Mouse (Mus musculus) layer of hippocampus, adult 9-10 months (tissue): ENCODE measurements around the gene Hyal2.

Experiments
- DNase-seq: peaks from one replicate; pipeline ENCODE4 v3.0.0; 2022; ENCODE audit warnings: low spot score

Gene Hyal2

DNA sequence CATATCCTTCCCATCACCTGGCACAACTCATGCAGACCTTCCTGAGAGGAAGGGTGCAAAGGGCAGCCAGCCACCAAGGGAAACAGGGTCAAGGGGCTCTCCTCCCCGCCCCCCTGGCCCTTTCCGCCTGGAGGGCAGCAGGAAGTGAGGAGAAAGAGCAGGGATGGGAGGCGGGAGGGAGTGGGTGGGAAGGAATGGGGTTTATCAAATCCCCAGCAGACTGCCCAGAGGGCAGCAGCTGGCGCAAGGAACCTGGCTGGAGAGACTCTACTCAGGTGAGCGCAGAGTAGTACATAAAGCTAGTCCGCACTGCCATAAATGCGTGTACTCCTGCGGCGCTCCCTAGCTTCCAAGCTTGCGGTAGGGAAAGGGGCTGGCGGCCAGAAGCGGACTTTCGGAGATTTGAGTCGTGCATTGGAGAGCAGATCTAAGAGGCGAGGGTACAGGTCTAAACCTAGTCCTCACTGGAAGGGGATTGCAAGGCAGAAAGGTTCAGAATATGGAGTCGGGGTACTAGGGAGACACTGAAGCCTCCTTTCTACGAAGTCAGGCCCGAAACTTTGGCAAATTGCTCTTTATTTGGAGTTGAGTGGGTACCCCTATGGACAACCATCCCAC, at the start of gene Hyal2:
Hyal2 (plus strand) TSS at position 244 of the 618 bp plus-strand sequence.
- no peak for DNase-seq

DNA sequence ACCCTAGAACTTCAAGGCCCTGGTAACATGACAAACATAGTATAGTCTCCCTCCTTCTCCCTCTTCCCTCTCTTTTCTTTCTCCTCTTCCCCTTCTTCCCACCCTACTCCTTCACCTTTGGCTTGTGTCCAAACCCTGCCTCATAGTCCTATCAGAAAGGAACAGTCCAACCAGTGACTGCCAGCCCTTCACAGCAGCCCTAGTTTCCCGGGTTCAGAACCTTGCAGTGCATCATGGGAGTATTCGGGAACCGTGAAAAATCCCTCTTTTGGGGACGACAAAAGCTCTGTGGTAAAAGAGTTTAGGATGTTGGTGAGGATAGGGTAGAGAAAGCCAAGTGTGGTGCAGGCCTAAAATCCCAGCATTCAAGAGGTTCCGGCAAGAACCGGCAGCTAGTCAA, 47.4 kb upstream of the Hyal2 start:
- no peak for DNase-seq

DNA sequence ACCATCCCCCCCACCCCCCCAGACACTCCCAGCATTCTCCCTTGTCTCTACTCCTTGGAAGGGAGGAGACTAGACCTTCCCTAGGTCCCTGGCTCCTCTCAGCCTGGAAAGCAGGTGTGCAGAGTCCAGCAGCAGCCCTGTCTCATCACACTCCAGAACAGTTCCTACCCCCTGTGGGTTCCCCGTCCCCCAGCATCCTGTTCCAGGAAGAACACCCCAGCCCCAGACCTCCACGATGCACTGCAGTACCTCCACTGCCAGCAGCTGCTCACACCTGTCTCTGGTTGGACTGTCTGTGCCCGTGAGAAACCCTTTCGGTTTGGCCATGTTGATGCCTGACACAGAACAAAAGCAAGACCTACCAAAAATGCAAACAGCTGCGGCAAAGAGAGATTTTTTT, 46.6 kb upstream of the Hyal2 start:
- DNase-seq = no peak

DNA sequence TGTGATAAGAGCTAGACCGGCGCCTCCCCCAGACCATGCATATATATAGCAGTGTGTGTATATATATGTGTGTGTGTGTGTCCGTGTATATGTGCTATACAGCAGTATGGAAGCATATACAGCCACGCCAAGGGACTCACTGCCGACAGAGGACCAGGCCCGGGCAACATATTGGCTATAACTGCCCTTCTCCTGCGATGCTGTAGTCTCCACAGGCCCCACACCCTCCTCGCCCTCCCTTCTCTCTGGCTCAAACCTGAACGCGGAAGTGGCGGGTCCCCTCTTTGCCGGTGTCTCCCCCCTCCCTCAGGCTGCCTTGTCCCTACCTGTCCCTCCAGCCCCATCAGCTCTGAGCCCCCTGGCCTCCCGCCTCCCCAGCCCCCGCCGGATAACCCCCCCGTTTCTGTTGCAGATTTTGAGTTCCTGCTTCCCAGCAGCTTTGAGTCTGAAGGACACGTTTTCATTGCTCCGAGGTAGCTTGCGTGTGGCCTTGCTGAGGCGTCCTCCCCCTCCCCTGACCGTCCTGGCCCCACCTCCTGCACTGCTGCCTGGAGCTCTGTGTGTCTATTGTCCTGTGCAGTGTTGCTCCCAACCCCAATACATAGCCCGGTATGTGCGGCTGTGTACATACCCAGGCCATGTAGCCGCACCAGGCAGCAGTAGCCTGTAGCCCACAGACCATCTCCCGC, 45.9 kb upstream of the Hyal2 start:
- DNase-seq = no peak

DNA sequence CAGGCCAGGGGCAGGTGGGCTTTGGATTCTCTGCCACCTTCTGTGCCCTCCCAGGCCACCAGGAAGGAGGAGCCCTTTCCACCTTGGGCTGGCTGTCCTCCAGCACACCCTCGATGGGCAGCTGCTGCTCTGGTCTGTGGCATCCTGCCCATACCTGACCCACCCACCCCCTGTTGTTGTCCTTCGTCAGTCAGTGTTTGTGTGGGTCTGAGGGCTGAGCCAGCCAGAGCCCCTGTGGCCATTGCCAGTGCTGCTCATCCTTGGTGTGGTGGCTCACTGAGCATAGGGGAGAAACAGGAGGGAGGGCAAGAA, 45.4 kb upstream of the Hyal2 start:
- no peak for DNase-seq

DNA sequence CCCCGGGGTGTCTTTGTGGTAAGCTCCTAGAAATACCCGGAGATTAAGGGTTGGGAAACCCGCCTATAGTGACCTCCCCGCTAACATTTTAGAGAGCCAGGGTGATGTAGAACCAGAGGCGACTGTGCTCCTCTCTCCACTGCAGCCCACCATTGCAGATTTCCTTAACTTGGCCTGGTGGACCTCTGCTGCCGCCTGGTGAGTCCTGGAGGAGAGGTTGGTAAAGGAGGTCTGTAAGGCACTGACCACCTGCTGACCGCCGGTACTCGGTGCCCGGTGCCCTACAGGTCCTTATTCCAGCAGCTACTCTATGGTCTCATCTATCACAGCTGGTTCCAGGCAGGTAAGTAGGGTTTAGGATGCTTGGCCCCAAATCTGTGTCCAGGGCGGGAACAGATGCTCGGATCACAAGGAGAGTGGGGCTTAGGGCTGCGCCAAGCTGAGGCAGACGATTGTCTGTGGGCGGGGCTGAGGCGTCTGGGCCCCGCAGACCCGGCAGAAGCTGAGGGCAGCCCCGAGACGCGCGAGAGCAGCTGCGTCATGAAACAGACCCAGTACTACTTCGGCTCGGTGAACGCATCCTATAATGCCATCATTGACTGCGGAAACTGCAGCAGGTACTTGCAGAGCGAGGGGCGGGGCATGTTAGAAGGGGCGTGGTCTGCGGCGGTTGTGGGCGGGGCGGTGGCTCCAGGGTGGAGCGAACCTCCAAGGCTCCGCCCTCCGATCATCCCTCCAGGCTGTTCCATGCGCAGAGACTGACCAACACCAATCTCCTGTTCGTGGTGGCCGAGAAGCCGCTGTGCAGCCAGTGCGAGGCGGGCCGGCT, 41.3 kb upstream of the Hyal2 start:
- no peak for DNase-seq

DNA sequence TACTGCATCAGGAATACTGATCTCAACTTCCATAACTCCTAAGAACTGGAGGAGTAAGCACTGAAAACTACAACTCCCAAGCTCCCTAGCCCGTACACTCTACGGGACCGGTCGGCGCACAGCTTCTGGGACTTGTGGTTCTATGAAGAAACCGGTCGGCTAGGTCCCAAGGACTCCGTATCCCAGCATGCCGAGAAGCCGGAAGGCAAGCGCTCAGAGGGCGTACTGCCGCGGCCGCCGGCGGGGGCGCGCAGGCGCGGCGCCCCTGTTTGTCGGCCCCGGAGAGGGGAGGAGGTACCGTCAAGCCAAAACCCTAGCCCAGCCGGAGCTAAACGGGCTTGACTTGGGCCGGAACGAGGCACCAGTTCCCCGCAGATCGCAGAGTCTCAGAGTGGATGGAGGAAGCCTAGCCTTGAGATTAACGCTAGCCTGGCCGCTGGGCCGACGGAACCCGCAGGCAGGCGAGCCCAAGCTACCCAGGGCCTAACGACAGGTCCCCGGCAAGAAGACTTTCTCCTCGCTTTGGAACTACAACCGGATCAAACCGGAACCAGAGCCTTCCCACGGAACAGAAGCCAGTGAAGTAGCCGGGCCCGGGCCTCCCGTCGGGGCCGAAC, 33.8 kb upstream of the Hyal2 start, which contains the start of gene Tmem115:
Tmem115 (plus strand) TSS at position 155 of the 617 bp plus-strand sequence.
- DNase-seq = peak; percentile 90

DNA sequence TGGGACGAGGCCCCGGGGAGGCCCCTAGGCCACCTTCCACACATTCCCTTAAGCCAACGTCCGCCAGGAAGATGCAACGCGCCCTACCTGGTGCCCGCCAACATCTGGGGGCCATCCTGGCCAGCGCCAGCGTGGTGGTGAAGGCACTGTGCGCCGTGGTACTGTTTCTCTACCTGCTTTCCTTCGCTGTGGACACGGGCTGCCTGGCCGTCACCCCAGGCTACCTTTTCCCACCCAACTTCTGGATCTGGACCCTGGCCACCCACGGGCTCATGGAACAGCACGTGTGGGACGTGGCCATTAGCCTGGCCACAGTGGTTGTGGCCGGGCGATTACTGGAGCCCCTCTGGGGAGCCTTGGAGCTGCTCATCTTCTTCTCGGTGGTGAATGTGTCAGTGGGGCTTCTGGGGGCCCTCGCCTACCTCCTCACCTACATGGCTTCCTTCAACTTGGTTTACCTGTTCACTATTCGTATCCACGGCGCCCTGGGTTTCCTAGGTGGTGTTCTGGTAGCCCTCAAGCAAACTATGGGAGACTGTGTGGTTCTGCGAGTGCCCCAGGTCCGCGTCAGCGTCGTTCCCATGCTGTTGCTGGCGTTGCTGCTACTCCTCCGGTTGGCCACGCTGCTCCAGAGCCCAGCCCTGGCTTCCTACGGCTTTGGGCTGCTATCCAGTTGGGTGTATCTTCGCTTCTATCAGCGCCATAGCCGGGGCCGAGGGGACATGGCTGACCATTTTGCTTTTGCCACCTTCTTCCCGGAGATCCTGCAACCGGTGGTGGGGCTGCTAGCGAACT, 33.1 kb upstream of the Hyal2 start:
- DNase-seq = no peak

DNA sequence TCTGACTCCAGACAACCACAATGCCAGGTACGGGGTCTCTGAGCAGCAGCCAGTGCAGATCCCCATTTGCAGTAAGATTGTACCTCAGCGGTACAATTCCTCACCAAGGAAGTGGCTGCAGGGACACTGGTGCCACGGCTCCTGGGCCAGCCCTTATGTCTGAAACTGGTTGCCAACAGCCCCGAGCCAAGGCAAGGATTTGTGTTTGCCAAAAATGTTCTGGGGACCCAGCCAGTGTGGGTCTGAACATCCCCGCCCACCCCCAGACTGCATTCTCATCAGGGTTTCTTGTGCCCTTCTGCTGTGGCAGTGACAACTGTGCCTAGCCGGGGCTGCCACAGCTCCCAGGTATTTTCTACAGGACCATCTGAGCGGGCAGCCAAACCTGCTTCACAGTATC, 29.5 kb upstream of the Hyal2 start:
- no peak for DNase-seq

DNA sequence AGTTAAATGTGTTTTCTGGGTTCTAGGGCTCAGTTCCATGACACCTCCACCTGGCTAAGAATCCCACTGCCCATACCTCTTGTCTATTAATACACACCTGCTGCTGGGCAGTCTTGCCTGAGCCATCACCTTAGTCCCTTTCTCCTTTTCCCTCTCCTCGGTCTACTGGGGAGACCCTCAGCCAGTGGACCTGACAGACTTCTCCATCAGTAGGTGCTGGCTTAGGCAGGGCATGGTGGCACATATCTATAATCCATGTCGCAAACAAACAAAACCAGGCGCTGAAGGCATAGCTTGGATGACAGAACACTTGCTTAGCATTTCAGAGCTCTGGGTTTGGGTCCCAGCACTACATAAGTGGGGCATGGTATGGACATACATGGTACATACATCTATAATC, 29.0 kb upstream of the Hyal2 start:
- DNase-seq = no peak

DNA sequence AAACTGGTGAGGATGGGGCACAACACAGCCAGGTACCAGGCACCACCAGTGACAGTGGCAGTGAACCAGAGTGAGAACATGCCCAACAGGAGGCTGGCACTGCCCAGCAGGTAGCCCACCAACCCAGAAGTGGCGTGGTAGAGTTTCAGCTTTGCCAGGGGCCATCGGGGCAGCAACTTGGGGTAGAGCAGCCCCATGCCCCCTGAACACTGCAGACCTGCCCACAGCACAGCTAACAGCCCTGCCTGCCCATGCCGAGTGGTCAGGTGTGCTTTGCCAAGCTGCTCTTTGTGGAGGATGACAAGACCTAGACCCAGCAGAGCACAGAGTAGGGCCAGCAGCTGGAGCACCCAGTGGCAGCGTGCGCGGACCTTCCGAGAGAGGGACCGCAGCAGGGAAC, 27.8 kb upstream of the Hyal2 start:
- no peak for DNase-seq

DNA sequence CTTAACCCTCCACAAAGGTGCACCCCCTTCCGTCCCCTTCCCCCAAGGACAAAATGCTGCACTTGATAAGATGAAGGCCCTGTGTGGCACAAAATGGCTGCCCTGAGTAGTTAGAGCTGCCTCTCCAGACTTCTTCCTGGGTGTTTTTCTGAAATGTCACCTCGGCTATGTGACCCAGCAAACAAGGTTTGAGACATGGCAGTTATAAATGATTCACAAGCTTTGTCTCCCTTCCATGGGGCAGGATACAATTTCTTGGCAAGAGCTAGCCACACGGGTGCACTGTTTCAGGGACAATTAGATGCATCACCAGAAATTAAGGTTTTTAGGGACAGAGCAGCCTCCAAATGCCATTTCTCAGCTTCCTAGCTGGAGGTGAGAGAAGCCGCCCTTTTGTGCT, 27.3 kb upstream of the Hyal2 start:
- DNase-seq = no peak

DNA sequence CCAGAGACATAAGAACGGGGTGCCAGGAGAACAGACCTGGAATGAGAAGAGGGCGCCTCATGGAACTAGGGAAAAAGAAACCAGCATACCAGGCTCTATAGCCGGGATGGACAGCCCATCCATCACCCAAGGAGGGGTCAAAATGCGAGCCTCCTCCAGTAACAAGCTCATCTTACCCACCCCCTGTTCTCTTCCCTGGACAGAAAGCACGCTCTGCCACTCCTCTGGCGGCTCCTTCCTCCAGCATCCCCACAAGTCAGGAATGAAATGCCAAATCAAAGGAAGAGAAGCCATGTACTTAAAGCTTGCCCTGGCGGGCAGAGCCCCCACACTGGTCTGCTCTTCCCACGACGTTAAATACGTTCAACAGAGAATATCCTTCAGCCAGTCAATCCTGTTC, 26.7 kb upstream of the Hyal2 start:
- DNase-seq = no peak

DNA sequence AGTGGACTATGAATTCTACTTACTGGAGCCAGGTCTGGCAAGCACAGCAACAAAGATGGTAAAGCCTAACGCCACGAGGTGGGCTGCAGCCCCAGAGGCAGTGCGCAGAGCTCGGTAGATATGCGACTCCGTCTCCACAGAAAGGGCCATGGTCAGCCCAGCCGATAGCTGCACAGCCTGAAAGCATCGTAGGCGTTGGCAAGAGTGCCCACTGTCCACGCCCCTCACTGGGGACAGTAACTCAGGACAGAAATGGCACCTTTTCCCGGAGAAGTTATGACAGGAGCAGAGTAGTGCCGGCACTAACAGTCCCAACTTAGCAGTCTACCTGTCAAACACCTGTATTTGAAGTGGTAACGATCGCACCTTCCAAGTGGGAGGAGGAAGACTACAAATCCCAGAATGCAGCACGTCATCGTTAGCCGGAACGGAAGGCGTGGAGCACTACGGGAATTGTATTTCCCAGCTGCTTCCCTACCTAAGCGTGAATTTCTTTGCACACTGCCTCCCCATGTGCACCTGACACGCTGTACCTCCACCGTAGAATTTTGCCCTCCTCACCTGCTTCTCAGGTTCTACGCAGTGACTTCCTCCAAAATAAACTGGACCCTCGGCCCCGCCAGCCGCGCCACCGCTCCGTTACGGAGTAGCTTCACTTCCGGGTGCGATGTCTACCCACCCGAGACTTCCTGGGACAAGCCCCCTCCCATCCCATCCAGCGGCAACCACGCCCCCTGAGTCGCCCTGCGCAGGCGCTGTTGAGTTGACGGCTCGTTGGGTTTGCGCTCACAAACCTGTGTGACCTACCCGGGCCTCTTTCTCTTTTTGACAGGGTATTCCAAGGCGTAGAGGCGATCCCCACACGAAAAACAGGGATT, 26.0 kb upstream of the Hyal2 start, which contains the start of the genes Cyb561d2 and Nprl2:
Cyb561d2 (minus strand) TSS at position 720 of the 878 bp plus-strand sequence.
Nprl2 (plus strand) TSS at position 753 of the 878 bp plus-strand sequence.
- DNase-seq = peak; percentile 83

DNA sequence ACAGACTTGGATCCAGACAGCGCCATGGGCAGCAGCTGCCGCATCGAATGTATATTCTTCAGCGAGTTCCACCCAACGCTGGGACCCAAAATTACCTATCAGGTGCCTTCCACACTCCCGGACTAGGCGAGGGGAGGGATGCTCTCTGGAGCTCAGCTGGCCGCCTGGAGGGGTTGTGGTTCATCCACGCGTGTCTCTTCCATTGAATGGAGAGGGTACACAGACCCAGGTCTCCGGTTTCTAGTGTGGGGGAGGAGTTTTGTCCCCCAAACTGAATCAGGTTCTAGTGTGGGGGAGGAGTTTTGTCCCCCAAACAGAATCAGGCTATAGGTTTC, 25.4 kb upstream of the Hyal2 start:
- no peak for DNase-seq

DNA sequence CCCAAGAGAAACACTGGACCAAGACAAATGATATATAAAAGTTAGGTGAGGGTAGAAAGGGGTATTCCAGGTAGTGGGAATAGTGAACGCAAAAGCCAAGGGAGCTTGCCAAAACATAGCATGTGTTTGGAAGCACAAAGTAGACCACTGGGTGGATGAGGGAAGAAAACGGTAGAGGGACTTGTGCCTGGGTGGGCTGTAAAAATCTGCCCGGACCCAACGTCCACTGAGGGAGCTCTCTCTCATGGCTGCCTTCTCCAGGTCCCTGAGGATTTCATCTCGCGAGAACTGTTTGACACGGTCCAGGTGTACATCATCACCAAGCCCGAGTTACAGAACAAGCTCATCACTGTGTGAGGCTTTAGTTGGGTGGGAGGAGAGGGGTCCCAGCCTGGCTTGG, 25.0 kb upstream of the Hyal2 start:
- DNase-seq = no peak

DNA sequence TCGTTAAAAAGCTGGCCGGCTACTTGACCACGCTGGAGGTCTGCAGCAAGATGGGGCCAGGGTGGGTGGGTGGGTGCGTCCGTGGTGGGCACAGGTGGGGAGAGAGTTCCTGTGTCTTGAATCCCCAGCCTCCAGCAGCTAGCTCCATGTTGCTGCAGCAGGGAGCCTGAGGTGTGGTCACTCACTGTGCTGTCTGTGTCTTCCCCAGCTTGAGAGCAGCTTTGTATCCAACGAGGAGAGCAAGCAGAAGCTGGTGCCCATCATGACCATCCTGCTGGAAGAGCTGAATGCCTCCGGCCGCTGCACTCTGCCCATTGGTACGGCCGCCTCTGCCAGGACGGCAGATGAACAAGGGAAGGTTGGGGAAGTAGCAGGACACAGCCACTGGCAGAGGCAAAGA, 24.4 kb upstream of the Hyal2 start:
- DNase-seq = no peak

DNA sequence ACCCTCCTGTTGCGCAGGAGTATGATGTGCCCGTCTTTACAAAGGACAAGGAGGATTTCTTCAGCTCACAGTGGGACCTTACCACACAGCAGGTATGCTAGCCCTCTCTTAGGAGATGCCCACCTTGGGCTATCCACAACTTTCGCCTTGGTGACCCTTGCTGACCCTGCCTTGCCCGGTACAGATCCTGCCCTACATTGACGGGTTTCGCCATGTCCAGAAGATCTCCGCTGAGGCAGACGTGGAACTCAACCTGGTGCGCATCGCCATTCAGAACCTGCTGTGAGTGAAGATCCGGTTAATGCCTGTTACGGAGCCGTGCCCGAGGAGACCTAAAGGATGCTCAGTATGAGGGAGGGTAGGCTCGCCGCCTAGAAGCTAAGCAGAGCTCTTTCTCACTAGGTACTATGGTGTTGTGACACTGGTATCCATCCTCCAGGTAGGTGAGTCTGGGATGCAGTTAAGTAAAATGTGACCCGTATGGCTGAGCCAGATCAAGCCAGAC, 23.5 kb upstream of the Hyal2 start:
- DNase-seq = no peak

DNA sequence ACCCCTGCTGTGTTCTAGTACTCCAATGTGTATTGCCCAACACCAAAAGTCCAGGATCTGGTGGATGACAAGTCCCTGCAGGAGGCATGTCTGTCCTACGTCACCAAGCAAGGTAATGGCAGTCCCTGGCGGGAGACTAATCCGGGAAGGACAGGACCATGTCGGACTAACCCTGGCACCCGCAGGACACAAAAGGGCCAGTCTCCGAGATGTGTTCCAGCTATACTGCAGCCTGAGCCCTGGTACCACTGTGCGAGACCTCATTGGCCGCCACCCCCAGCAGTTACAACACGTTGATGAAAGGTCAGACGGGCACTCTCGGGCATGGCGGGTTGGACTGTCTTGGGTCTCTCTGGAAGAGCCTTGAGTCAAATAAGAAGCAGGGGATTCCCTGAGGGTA, 23.0 kb upstream of the Hyal2 start:
- DNase-seq = no peak

DNA sequence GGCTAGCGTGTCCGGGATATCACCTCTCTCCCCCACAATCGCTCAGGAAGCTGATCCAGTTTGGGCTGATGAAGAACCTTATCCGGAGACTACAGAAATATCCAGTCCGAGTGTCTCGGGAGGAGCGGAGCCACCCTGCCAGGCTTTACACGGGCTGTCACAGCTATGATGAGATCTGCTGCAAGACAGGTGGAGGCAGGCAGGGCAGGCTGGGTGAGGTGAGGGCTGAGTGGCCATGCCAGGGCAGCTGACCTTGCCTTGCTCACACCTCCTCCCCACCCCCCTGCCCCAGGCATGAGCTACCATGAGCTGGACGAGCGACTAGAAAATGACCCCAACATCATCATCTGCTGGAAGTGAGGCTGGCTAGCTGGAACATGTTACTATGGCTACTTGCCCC, 22.5 kb upstream of the Hyal2 start:
- DNase-seq = no peak

DNA sequence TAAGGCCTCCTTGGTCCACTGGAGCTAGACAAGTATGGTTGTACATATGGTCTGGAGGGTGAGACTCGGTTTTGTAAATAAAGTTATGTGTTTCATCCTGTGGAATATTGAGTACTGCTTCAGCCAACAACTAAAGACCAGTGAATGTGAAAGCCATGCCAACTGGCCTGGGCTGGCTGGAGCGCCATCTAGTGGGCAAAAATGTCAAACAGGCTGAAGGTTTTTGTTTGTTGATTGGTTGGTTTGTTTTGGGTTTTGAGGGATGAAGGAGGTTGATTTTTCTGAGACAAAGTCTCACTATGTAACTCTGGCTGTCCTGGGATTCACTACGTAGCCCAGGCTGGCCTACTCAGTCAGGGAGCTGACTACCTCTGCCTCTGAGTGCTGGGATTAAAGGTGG, 22.1 kb upstream of the Hyal2 start:
- peak; percentile 78 for DNase-seq
